ENCODE assay signal across 24 mouse cellular contexts in the genomic region with DNA sequence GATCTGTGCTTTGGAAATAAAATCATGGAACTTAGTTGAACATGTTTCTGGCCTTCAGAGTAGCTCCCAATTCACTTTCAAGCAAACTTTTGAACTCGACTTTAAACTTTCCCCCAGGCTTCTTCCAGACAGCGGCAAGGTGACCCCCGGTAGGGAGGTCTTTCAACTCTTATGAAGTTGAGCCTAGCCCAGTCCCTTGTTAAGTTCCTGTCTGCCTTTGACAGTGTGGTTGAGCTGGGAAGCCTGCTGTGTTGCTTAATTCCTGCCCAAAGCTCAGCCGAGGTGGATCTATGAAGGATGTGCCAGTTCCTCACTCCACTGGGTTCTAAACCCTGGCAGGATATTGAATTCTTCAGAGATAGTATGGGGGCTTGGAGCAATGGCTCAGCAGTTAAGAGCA.
"Had no signal": no experiment of that assay in that cellular context is flagged by ENCODE, and none has a peak within 500 bp of the region (broad histone marks: within the 10 kb centered on the region; RNA-seq: fewer than 3 reads in every experiment).

No protein-coding gene starts in this region.

- H3K9ac ChIP-seq: heart, embryonic 15.5 days; hindbrain, embryonic 12.5 days; hindbrain, embryonic 14.5 days; intestine, embryonic 15.5 days; limb, embryonic 12.5 days; liver, embryonic 12.5 days; liver, embryonic 14.5 days had no signal

- H3K27ac ChIP-seq: gastrocnemius, adult 2 months; heart, adult 2 months; heart, embryonic 15.5 days; hindbrain, embryonic 10.5 days; hindbrain, embryonic 12.5 days; hindbrain, embryonic 14.5 days; intestine, embryonic 15.5 days; layer of hippocampus, adult 2 months; left cerebral cortex, adult 2 months; limb, embryonic 10.5 days; limb, embryonic 12.5 days; liver, embryonic 12.5 days; liver, embryonic 14.5 days had no signal

- DNase-seq: gastrocnemius, adult 2 months; gastrocnemius, postnatal 10 days; gastrocnemius, postnatal 25 days; heart, adult 2 months; heart, postnatal 14 days; kidney, adult 18-20 months; kidney, adult 8-10 months; kidney, postnatal 10 days; kidney, postnatal 4 days; liver had no signal

- H3K4me3 ChIP-seq: gastrocnemius, adult 2 months; heart, adult 2 months; heart, embryonic 15.5 days; hindbrain, embryonic 10.5 days; hindbrain, embryonic 12.5 days; intestine, embryonic 15.5 days; layer of hippocampus, adult 2 months; left cerebral cortex, adult 2 months; limb, embryonic 10.5 days; limb, embryonic 12.5 days; liver, embryonic 12.5 days had no signal

- H3K4me2 ChIP-seq: hindbrain, embryonic 12.5 days; hindbrain, embryonic 14.5 days; intestine, embryonic 15.5 days; limb, embryonic 12.5 days; liver, embryonic 12.5 days had no signal

- H3K27me3 ChIP-seq: heart, embryonic 15.5 days; hindbrain, embryonic 12.5 days; intestine, embryonic 15.5 days; limb, embryonic 12.5 days; liver, embryonic 12.5 days had no signal

- ATAC-seq: hindbrain, embryonic 16.5 days; inflammation-experienced regulatory T-cells, adult 6 months; intestine, embryonic 15.5 days; intestine, postnatal 0 days; liver, embryonic 12.5 days had no signal

- H3K9me3 ChIP-seq: heart, embryonic 15.5 days; hindbrain, embryonic 10.5 days; hindbrain, embryonic 12.5 days; intestine, embryonic 15.5 days; limb, embryonic 10.5 days; limb, embryonic 12.5 days; liver, embryonic 12.5 days had no signal

- H3K36me3 ChIP-seq: heart, embryonic 15.5 days; hindbrain, embryonic 12.5 days; intestine, embryonic 15.5 days had no signal
